Mouse (Mus musculus) activated CD4-positive, CD25-positive, alpha-beta regulatory T cell, adult 9 weeks (primary cell): ENCODE measurements around the gene Trib2. TPM values are rescaled to one million over a fixed set of nuclear protein-coding genes. Genes with fewer than 3 reads are reported as not detected.

Experiments used
- polyA plus RNA-seq: library from polyadenylated mRNA; unstranded; fragments of 100-300 nt; shearing (Covaris generic); gene quantifications from one replicate; pipeline ENCODE4 v1.2.1, GENCODE M21; 2017

Trib2 gene
- polyA plus RNA-seq: 199 TPM

GRCm38 (mm10) chr12:15816740-15817178 lies at the start of gene Trib2:
Gene Trib2, minus strand, starts transcription at chr12:15816922.

